Mouse (Mus musculus): ENCODE results near the gene Kndc1. TPM values are rescaled to one million over a fixed set of nuclear protein-coding genes. Genes with fewer than 3 reads are reported as not detected.

The Kndc1 gene
- polyA plus RNA-seq, 1 experiment = 5.4 TPM

- Histone ChIP-seq H3K4me1 (ENCODE audit: control insufficient read depth, insufficient read depth, low read length) (no peaks in the 10 kb centered on the region), H3K4me3 (ENCODE audit: low read depth, low read length) (no peak overlapping the region), H3K36me3 (ENCODE audit: control insufficient read depth, insufficient read depth, low read length, poor library complexity, severe bottlenecking) (no peaks in the 10 kb centered on the region), H3K9ac (ENCODE audit: low read depth, poor library complexity, severe bottlenecking) (no peak overlapping the region), H3K9me3 (replicated peaks; ENCODE audit: control insufficient read depth, insufficient read depth, low read length, poor library complexity, severe bottlenecking) (no peaks in the 10 kb centered on the region), H3K27me3 (ENCODE audit: control insufficient read depth, insufficient read depth, low read length, poor library complexity, severe bottlenecking) (no peaks in the 10 kb centered on the region), H3K27ac (ENCODE audit: insufficient read depth, low read length) (no peak overlapping the region)
- TF ChIP-seq POLR2A (IDR thresholded peaks at IDR 0.05; ENCODE audit: insufficient read depth, low read length) = no peak
These were observed 16.4 kb upstream of the Kndc1 start for GRCm38 (mm10) chr7:139878122-139878521.

GRCm38 (mm10) chr7:139878621-139879020 is 15.9 kb upstream of the Kndc1 start:
- Histone ChIP-seq H3K4me1 (ENCODE audit: control insufficient read depth, insufficient read depth, low read length) (no peaks in the 10 kb centered on the region), H3K27ac (ENCODE audit: insufficient read depth, low read length) (no peak overlapping the region), H3K9ac (ENCODE audit: low read depth, poor library complexity, severe bottlenecking) (no peak overlapping the region), H3K27me3 (ENCODE audit: control insufficient read depth, insufficient read depth, low read length, poor library complexity, severe bottlenecking) (no peaks in the 10 kb centered on the region), H3K36me3 (ENCODE audit: control insufficient read depth, insufficient read depth, low read length, poor library complexity, severe bottlenecking) (no peaks in the 10 kb centered on the region), H3K9me3 (replicated peaks; ENCODE audit: control insufficient read depth, insufficient read depth, low read length, poor library complexity, severe bottlenecking) (no peaks in the 10 kb centered on the region), H3K4me3 (ENCODE audit: low read depth, low read length) (no peak overlapping the region)
- TF ChIP-seq POLR2A (IDR thresholded peaks at IDR 0.05; ENCODE audit: insufficient read depth, low read length) = no peak
- TF ChIP-seq EP300 (IDR thresholded peaks at IDR 0.05; ENCODE audit: insufficient read depth, low read depth, low read length) = no peak
- TF ChIP-seq CTCF (IDR thresholded peaks at IDR 0.05; ENCODE audit: low read depth, low read length) = no peak

- H3K27me3 ChIP-seq (ENCODE audit: control insufficient read depth, insufficient read depth, low read length, poor library complexity, severe bottlenecking) = no peaks in the 10 kb centered on the region
- H3K27ac ChIP-seq (ENCODE audit: insufficient read depth, low read length) = no peak overlapping the region
- TF ChIP-seq POLR2A (IDR thresholded peaks at IDR 0.05; ENCODE audit: insufficient read depth, low read length) (no peak), CTCF (IDR thresholded peaks at IDR 0.05; ENCODE audit: low read depth, low read length) (no peak), EP300 (IDR thresholded peaks at IDR 0.05; ENCODE audit: insufficient read depth, low read depth, low read length) (no peak)
- H3K9me3 ChIP-seq (replicated peaks; ENCODE audit: control insufficient read depth, insufficient read depth, low read length, poor library complexity, severe bottlenecking) = no peaks in the 10 kb centered on the region
- H3K4me3 ChIP-seq (ENCODE audit: low read depth, low read length) = no peak overlapping the region
- no peak overlapping the region for H3K9ac ChIP-seq (ENCODE audit: low read depth, poor library complexity, severe bottlenecking)
- no peaks in the 10 kb centered on the region for H3K36me3 ChIP-seq (ENCODE audit: control insufficient read depth, insufficient read depth, low read length, poor library complexity, severe bottlenecking)
- H3K4me1 ChIP-seq (ENCODE audit: control insufficient read depth, insufficient read depth, low read length) = no peaks in the 10 kb centered on the region
These were observed 11.0 kb upstream of the Kndc1 start for GRCm38 (mm10) chr7:139883545-139883944.

GRCm38 (mm10) chr7:139891779-139892178 is 2.7 kb upstream of the Kndc1 start:
- TF ChIP-seq POLR2A (IDR thresholded peaks at IDR 0.05; ENCODE audit: insufficient read depth, low read length) (no peak), CTCF (IDR thresholded peaks at IDR 0.05; ENCODE audit: low read depth, low read length) (no peak), EP300 (IDR thresholded peaks at IDR 0.05; ENCODE audit: insufficient read depth, low read depth, low read length) (no peak)
- Histone ChIP-seq H3K27ac (ENCODE audit: insufficient read depth, low read length) (no peak overlapping the region), H3K36me3 (ENCODE audit: control insufficient read depth, insufficient read depth, low read length, poor library complexity, severe bottlenecking) (no peaks in the 10 kb centered on the region), H3K9me3 (replicated peaks; ENCODE audit: control insufficient read depth, insufficient read depth, low read length, poor library complexity, severe bottlenecking) (no peaks in the 10 kb centered on the region), H3K4me3 (ENCODE audit: low read depth, low read length) (no peak overlapping the region), H3K4me1 (ENCODE audit: control insufficient read depth, insufficient read depth, low read length) (no peaks in the 10 kb centered on the region), H3K27me3 (ENCODE audit: control insufficient read depth, insufficient read depth, low read length, poor library complexity, severe bottlenecking) (no peaks in the 10 kb centered on the region), H3K9ac (ENCODE audit: low read depth, poor library complexity, severe bottlenecking) (no peak overlapping the region)

GRCm38 (mm10) chr7:139896271-139896670 is 1.8 kb downstream of the Kndc1 start:
- no peak overlapping the region for H3K27ac ChIP-seq (ENCODE audit: insufficient read depth, low read length)
- H3K4me1 ChIP-seq (ENCODE audit: control insufficient read depth, insufficient read depth, low read length) = no peaks in the 10 kb centered on the region
- no peaks in the 10 kb centered on the region for H3K27me3 ChIP-seq (ENCODE audit: control insufficient read depth, insufficient read depth, low read length, poor library complexity, severe bottlenecking)
- TF ChIP-seq CTCF (IDR thresholded peaks at IDR 0.05; ENCODE audit: low read depth, low read length) (no peak), POLR2A (IDR thresholded peaks at IDR 0.05; ENCODE audit: insufficient read depth, low read length) (no peak), EP300 (IDR thresholded peaks at IDR 0.05; ENCODE audit: insufficient read depth, low read depth, low read length) (no peak)
- no peak overlapping the region for H3K4me3 ChIP-seq (ENCODE audit: low read depth, low read length)
- H3K9ac ChIP-seq (ENCODE audit: low read depth, poor library complexity, severe bottlenecking) = no peak overlapping the region
- no peaks in the 10 kb centered on the region for H3K9me3 ChIP-seq (replicated peaks; ENCODE audit: control insufficient read depth, insufficient read depth, low read length, poor library complexity, severe bottlenecking)
- H3K36me3 ChIP-seq (ENCODE audit: control insufficient read depth, insufficient read depth, low read length, poor library complexity, severe bottlenecking) = no peaks in the 10 kb centered on the region

GRCm38 (mm10) chr7:139896796-139897195 is 2.3 kb downstream of the Kndc1 start:
- Histone ChIP-seq H3K9me3 (replicated peaks; ENCODE audit: control insufficient read depth, insufficient read depth, low read length, poor library complexity, severe bottlenecking) (no peaks in the 10 kb centered on the region), H3K36me3 (ENCODE audit: control insufficient read depth, insufficient read depth, low read length, poor library complexity, severe bottlenecking) (no peaks in the 10 kb centered on the region), H3K27ac (ENCODE audit: insufficient read depth, low read length) (no peak overlapping the region), H3K27me3 (ENCODE audit: control insufficient read depth, insufficient read depth, low read length, poor library complexity, severe bottlenecking) (no peaks in the 10 kb centered on the region), H3K4me3 (ENCODE audit: low read depth, low read length) (no peak overlapping the region), H3K4me1 (ENCODE audit: control insufficient read depth, insufficient read depth, low read length) (no peaks in the 10 kb centered on the region), H3K9ac (ENCODE audit: low read depth, poor library complexity, severe bottlenecking) (no peak overlapping the region)
- TF ChIP-seq EP300 (IDR thresholded peaks at IDR 0.05; ENCODE audit: insufficient read depth, low read depth, low read length) = no peak
- TF ChIP-seq CTCF (IDR thresholded peaks at IDR 0.05; ENCODE audit: low read depth, low read length) = no peak
- TF ChIP-seq POLR2A (IDR thresholded peaks at IDR 0.05; ENCODE audit: insufficient read depth, low read length) = no peak

Measured in ES-Bruce4 (cell line).